Mouse (Mus musculus): ENCODE measurements around the gene Mknk2. TPM values are rescaled to one million over a fixed set of nuclear protein-coding genes. Genes with fewer than 3 reads are reported as not detected.
A peak's percentile ranks its signal among the peaks of the same experiment; 100 is the strongest.

Gene Mknk2
- total RNA-seq, 4 experiments from 2014 or later: 36.0 to 47.0 (median 40.9) TPM

DNA sequence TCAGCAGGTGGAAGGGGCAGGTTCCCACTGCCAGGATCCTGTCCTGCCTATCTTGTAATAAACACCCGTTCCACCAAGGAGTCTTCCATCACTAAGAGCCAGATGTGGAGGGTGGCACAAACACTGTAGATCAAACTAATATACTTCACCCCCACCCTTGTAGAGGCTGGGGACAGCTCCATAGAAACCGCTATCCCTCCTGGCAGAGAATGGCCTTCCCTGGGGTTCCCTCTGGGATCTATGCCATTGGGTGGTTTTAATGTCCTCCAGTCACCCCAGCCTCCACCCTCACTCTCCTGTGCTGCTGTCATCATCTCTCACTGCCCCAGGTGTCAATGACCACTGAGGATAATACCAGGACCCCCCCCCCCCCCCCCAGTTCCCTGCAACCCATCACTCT, 7.4 kb downstream of the Mknk2 start:
- no peak for DNase-seq (ENCODE audit: low spot score in 2 of 2)

GRCm38 (mm10) chr10:80669737-80670485, 8.0 kb downstream of the Mknk2 start:
- no peak for DNase-seq (ENCODE audit: low spot score in 2 of 2)

- DNase-seq (ENCODE audit: low spot score in 2 of 2): no peak
Measured at GRCm38 (mm10) chr10:80669018-80669417, 8.9 kb downstream of the Mknk2 start.

DNA sequence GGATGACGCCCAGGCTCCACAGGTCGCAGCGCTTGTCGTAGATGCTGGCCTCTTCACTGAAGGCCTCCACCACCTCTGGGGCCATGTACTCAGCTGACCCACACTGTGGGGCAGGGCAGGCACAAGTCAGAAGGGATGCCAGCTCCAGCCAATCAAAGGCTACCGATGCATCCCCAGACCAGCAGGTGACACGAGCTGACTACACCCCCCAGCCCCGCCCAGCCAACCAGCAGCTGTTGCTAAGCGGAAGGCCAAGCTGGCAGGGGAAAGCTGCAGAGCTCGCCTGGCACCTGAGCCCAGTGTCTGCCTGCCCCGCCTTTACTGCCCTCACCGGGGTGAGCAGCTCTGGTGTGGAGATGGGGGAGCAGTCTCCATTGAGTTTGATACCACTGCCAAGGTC, 9.3 kb downstream of the Mknk2 start:
- no peak for DNase-seq (ENCODE audit: low spot score in 2 of 2)

DNA sequence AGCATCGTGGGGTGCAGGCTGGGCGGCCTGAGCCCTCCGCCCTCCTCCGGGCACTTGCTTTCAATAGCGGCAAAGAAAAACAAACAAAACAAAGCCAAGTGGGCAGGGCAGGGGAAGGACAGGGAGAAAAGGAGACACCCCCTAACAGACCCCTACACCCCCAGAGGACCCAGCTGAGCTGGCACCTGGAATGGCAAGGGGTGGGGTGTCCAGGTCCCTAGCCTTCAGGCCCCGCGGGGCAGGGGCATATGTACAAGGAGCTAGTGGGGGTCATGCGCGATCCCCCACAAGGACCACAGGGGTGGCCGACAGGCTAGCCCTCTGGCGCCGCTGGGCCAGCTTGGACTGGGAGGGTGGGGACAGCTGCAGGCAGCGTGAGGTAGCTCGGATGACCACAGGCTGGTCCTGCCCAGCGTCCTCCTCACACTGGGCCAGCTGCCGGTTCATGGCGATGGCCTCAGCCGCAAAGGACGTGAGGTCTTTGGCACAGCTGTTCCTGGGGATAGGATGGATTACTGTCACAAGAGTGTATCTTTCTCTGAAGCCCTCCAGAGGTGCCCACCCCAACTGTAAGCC, 11.0 kb downstream of the Mknk2 start:
- DNase-seq (ENCODE audit: low spot score in 2 of 2): no peak

- no peak for DNase-seq (ENCODE audit: low spot score in 2 of 2)
Measured at GRCm38 (mm10) chr10:80665981-80666733, 11.8 kb downstream of the Mknk2 start.

- DNase-seq (ENCODE audit: low spot score in 2 of 2): no peak
Measured at GRCm38 (mm10) chr10:80665459-80665858, 12.5 kb downstream of the Mknk2 start.

DNA sequence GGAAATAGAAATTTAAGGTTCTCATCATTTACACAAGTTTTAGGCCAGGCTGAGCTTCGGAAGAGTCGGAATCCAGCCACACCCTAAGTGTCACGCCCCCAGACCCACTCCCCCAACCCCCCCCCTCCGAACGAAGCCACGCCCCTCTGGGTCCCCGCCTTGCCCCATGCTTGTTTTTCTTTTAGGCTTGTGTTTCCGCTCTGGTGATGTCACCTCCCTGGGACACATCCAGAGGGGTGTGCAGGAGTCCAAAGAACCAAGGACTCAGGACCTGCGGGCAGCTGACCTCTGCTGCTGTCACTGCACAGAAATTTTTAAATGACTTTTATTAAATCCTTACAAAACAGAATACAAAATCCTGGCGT, 12.9 kb downstream of the Mknk2 start:
- no peak for DNase-seq (ENCODE audit: low spot score in 2 of 2)

- DNase-seq (ENCODE audit: low spot score in 2 of 2): no peak
Measured at GRCm38 (mm10) chr10:80664197-80665015, 13.5 kb downstream of the Mknk2 start.

DNA sequence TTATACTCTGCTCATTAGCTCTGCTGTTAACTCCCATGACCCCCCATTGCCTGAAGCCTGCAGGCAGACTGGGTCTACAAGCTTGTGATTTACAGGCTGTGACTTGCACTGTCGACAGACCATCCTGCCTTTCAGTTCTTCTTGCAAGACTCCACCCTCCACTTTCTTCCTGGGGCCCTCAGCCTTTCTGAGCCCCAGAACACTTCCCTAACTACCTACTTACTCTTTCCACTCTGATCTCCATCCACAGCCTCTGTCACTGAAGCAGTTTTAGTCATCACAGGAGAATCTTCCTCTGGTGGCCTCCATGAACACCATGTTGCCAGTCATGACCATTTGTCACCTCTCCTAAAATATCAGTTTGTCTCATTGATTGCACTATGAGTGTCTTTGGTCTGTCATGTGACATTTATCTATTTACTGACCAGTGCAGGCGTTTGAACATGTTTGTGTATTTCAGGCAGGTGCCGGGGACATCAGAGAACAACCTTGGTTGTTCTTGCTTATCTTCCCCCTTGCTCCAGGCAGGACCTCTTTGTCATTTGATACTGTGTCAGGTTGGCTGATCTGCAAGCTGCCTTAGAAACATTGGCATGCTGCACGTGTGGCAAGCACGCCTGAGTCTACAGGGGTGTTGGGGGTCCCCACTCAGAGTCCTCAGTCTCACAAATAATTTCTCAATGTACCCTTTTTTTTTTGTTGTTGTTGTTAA, 14.3 kb downstream of the Mknk2 start:
- no peak for DNase-seq (ENCODE audit: low spot score in 2 of 2)

DNA sequence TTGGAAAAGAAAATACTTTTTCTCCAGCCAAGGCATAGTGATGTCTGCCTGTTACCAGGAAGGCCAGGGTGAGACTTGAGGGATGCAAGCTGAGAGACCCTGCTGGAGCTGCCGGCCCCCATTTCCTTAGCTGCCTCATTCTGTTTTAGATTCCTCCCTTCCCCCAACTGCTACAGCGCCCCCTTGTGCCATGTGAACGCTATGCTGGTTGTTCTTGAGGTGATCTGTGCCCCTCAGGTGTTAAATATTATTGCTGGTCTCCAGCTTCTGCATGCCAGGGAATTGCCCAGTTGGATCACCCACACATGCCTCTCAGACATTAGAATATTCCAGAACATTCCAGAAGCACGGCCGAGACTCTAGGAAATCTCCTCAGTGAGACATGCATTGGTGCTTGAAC, 16.8 kb downstream of the Mknk2 start:
- no peak for DNase-seq (ENCODE audit: low spot score in 2 of 2)

DNA sequence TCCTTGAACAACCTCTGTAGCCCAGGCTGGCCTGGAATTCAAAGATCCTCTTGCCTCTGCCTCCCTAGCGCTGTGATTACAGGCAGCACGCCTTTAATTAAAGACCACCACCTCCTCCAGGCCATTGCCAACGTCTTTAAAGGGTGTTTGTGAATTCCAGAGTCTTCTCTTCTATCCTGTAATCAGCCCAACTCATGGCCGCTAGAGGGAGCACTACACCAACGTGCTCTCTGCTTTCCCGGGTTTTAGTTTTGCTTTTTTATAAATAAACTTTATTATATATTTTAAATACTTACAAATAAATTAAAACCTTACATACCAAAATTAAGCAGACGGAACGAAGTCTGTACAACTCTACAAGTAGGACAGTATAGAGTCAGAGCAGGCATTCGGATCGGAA, 18.7 kb downstream of the Mknk2 start:
- peak in 1 of 2 experiments; percentile 56 for DNase-seq (ENCODE audit: low spot score in 2 of 2)

DNA sequence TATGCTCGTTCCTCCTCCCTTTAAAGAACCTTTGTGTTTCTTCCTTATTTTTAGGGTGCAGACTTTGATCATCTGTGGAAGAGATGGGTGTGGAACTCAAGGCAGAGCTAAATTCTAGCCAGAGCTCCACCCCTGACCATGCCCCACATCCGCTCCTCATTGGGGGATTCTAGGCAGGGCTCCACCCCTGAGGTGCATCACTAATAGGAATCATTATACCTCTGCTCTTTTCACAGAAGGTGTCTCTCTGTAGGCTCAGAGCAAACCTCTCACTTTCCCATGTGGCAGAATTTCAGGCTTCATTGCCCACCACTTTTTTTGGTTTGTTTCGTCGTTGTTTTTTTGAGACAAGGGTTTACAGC, 19.1 kb downstream of the Mknk2 start:
- DNase-seq (ENCODE audit: low spot score in 2 of 2): no peak

- no peak for DNase-seq (ENCODE audit: low spot score in 2 of 2)
Measured at GRCm38 (mm10) chr10:80658194-80658840, 19.6 kb downstream of the Mknk2 start.

DNA sequence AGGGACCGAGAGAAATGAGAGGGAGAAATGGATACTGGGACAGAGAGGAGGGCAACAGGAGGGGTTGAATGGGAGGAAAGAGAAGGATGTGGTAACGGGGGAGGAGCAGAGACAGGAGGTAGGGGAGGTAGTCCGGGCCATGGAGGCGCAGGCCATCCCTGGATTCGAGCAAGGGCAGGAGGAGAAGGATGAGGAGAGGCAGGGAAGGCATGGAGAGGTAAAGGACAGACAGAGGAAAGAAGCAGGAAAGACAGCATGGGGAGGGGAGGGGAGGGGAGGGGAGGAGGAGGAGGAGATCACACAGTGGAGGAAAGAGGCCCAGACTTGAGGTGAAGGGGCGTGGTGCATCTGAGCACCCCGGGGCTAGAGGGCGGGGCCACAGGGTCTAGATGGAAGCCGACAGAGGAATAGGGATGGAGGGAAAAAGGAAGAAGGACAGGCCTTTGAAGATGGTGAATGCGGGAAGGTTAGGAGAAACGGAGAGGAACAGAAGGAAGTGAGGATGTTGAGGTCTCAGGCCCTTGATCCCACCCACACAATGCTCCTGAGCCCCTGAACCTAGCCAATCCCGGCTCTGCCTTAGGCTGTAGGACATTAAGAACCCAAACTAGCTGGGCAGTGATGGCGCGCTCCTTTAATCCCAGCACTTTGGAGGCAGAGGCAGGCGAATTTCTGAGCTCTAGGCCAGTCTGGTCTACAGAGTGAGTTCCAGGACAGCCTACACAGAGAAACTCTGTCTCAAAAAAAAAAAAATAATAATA, 20.9 kb downstream of the Mknk2 start, which contains the start of gene Btbd2:
Gene Btbd2, minus strand, starts transcription at position 209 of the 761 bp plus-strand sequence.
- peak in 1 of 2 experiments; percentile 44 for DNase-seq (ENCODE audit: low spot score in 2 of 2)

- DNase-seq (ENCODE audit: low spot score in 2 of 2): peak; percentile 76 to 95
Measured at GRCm38 (mm10) chr10:80656130-80656862, 21.6 kb downstream of the Mknk2 start.

DNA sequence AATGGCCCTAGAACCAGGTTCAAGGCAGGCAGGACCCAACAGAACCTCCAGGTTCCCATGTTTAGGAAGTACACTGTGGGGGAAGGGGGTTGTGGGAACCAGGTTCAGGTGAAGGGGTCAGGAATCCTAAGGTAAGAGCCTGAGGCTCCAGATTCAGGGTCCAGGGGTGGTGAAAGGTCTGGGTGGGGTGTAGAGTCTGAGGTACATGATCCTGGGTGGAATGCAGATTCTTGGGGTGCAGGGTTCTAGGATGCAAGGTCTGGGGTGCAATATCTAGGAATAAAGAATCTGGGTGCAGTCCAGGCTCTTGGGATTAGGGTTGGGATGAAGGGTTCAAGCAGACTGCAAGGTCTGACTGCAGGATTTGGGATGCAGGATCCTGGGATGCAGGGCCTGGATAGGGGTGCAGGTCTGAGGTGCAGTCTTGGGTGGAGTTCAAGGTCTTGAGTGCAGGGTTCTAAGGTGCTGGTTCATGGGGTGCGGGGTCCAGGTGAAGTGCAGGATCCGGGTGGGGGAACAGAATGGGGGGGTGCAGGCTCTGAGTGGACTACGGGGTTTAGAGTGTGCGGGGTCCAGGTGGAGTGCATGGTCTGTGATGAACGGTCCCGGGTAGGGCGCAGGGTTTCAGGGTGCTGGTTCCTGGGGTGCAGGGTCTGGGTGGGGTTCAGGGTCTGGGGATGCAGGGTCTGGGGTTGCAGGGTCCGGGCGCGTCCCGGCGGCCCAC, 22.3 kb downstream of the Mknk2 start:
- no peak for DNase-seq (ENCODE audit: low spot score in 2 of 2)

- no peak for DNase-seq (ENCODE audit: low spot score in 2 of 2)
Measured at GRCm38 (mm10) chr10:80654866-80655265, 23.0 kb downstream of the Mknk2 start.

Measured in left cerebral cortex, adult 8-10 months (tissue).